In the genomic region with DNA sequence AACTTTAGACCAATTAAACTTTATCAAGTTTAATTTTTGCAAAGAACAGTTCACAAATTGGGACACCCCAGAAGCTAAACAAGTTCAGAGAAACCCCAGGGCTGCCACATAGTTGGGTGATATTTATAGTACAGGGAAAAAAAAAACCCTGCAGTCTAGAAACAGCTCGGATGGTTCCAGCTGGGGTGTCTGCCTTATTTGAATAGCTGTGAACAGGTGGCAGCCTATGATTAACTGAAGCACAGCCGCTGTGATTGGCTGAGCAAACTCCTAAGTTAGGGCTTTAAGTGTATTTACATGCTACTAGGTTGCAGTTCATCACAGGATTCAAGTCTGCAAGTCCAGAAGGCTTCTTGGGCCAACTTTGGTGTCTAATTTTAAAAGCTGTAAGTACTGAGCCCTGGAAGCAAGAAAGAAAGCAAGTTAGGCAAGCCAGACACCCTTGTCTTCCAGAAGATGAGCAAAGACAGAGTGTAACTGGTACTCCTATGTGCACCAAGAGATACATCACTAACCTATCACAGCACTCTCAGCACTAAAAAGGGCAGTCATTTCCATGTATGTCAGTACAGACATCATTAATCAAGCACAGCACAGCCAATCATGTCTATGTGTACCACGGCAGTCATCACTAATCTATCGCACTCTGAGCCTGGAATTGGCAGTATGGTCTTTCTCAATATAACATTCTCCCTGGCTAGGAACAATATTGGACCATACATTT, we compare ENCODE assay signal across 11 mouse cellular contexts. TPM values are rescaled to one million over a fixed set of nuclear protein-coding genes. Genes with fewer than 3 reads are reported as not detected.
DNase-seq lines count a peak whose midpoint lies in the region; ATAC-seq and TF ChIP-seq lines count a peak whose summit lies in the region.
"Had no signal": no experiment of that assay in that cellular context is flagged by ENCODE, and none has a peak within 500 bp of the region (broad histone marks: within the 10 kb centered on the region; RNA-seq: fewer than 3 reads in every experiment).

No protein-coding gene starts in this region.

- intact Hi-C loops in heart, postnatal 14 days (cut with DNase I) = no loop called here

- no peak for DNase-seq in heart, postnatal 14 days
- DNase-seq in brain, adult 2 months (ENCODE audit: low read depth, low spot score) = peak; percentile 93
- peak; percentile 59 to 68 for DNase-seq in layer of hippocampus, adult 2 months (ENCODE audit: low spot score in 2 of 2)
- DNase-seq in right cerebral cortex, adult 2 months (ENCODE audit: low spot score in 2 of 2) = peak; percentile 49 to 58
- DNase-seq in midbrain, embryonic 14.5 days = no peak
- DNase-seq: cerebellum, adult 9-11 months had no signal

- H3K9me3 ChIP-seq in heart, embryonic 13.5 days = no peaks in the 10 kb centered on the region
- no peaks in the 10 kb centered on the region for H3K9me3 ChIP-seq in midbrain, embryonic 14.5 days (ENCODE audit: control insufficient read depth, low read length)
- no peaks in the 10 kb centered on the region for H3K9me3 ChIP-seq in hindbrain, embryonic 12.5 days (replicated peaks)
- H3K9me3 ChIP-seq: limb, embryonic 15.5 days had no signal

- TF ChIP-seq CTCF in layer of hippocampus, adult 2 months (conservative IDR thresholded peaks at IDR 0.05) = no peak

- H3K27me3 ChIP-seq in heart, embryonic 13.5 days (replicated peaks) = no peaks in the 10 kb centered on the region
- no peaks in the 10 kb centered on the region for H3K27me3 ChIP-seq in midbrain, embryonic 14.5 days (ENCODE audit: control insufficient read depth, insufficient read depth, low read length)
- no peaks in the 10 kb centered on the region for H3K27me3 ChIP-seq in hindbrain, embryonic 12.5 days
- H3K27me3 ChIP-seq: limb, embryonic 15.5 days had no signal

- H3K4me3 ChIP-seq in heart, embryonic 13.5 days = no peak overlapping the region
- no peak overlapping the region for H3K4me3 ChIP-seq in layer of hippocampus, adult 2 months
- no peak overlapping the region for H3K4me3 ChIP-seq in midbrain, embryonic 14.5 days (replicated peaks; ENCODE audit: low read depth, low read length)
- no peak overlapping the region for H3K4me3 ChIP-seq in hindbrain, embryonic 12.5 days
- H3K4me3 ChIP-seq: limb, embryonic 15.5 days had no signal

- no peak for ATAC-seq in heart, embryonic 13.5 days (ENCODE audit: extremely low read depth, insufficient number of reproducible peaks, low FRiP score, low TSS enrichment)
- no peak for ATAC-seq in midbrain, embryonic 14.5 days (ENCODE audit: low FRiP score, low TSS enrichment)
- no peak for ATAC-seq in hindbrain, embryonic 12.5 days (ENCODE audit: low FRiP score)
- no peak for ATAC-seq in cerebellum, adult (ENCODE audit: insufficient number of reproducible peaks, low FRiP score, low TSS enrichment)
- ATAC-seq: intestine, embryonic 16.5 days had no signal

- peaks cover 16% of the 10 kb centered on the region; the same call in 1 of the 2 replicates for H3K36me3 ChIP-seq in heart, embryonic 13.5 days
- H3K36me3 ChIP-seq in midbrain, embryonic 14.5 days (ENCODE audit: control insufficient read depth, insufficient read depth, low read length) = no peaks in the 10 kb centered on the region
- no peaks in the 10 kb centered on the region for H3K36me3 ChIP-seq in hindbrain, embryonic 12.5 days
- H3K36me3 ChIP-seq: limb, embryonic 15.5 days had no signal

- H3K27ac ChIP-seq in heart, embryonic 13.5 days (replicated peaks) = peak overlapping the region; percentile 29; the same call in 1 of the 2 replicates
- no peak overlapping the region for H3K27ac ChIP-seq in layer of hippocampus, adult 2 months
- H3K27ac ChIP-seq in midbrain, embryonic 14.5 days (replicated peaks; ENCODE audit: low read depth, low read length) = no peak overlapping the region
- H3K27ac ChIP-seq in hindbrain, embryonic 12.5 days = no peak overlapping the region
- H3K27ac ChIP-seq: limb, embryonic 15.5 days had no signal

- 57% methylated on average over 4 of the region's 4 CpGs for WGBS in heart, embryonic 13.5 days
- WGBS in midbrain, embryonic 14.5 days = 73% methylated on average over 4 of the region's 4 CpGs
- WGBS in hindbrain, embryonic 12.5 days = 76% methylated on average over 4 of the region's 4 CpGs

- peaks cover 15% of the 10 kb centered on the region for H3K4me1 ChIP-seq in heart, embryonic 13.5 days
- H3K4me1 ChIP-seq in midbrain, embryonic 14.5 days (ENCODE audit: control insufficient read depth, insufficient read depth, low read length) = no peaks in the 10 kb centered on the region
- no peaks in the 10 kb centered on the region for H3K4me1 ChIP-seq in hindbrain, embryonic 12.5 days
- H3K4me1 ChIP-seq: limb, embryonic 15.5 days had no signal

- H3K4me2 ChIP-seq in heart, embryonic 13.5 days = peak overlapping the region; percentile 18
- no peak overlapping the region for H3K4me2 ChIP-seq in midbrain, embryonic 14.5 days (ENCODE audit: low read length)
- no peak overlapping the region for H3K4me2 ChIP-seq in hindbrain, embryonic 12.5 days (replicated peaks)
- H3K4me2 ChIP-seq: limb, embryonic 15.5 days had no signal

- no peak overlapping the region for H3K9ac ChIP-seq in heart, embryonic 13.5 days
- no peak overlapping the region for H3K9ac ChIP-seq in midbrain, embryonic 14.5 days (replicated peaks; ENCODE audit: low read length)
- H3K9ac ChIP-seq in hindbrain, embryonic 12.5 days = no peak overlapping the region
- H3K9ac ChIP-seq: limb, embryonic 15.5 days had no signal

RNA-seq across cellular contexts. Expression of a gene that starts 25.9 kb away (rescaled TPM):
- polyA plus RNA-seq in heart, embryonic 13.5 days (2015; fragmentation: Nextera tagmentation; extraction: Ambion mirVana) = 47.9 and 49.9 TPM in 2 replicates
- total RNA-seq in heart, postnatal 14 days (2021) = 100 to 1,000 TPM; 234 to 242 TPM
- total RNA-seq in layer of hippocampus, adult 2 months (2021) = 10 to 100 TPM in 1 of 2 experiments, 1 to 10 TPM in 1; 9.1 to 11.6 TPM
- 5.3 and 12.7 TPM in 2 replicates for polyA plus RNA-seq in midbrain, embryonic 14.5 days (2014; fragmentation: Nextera tagmentation; extraction: Ambion mirVana)
- 16.2 and 20.6 TPM in 2 replicates for polyA plus RNA-seq in hindbrain, embryonic 12.5 days (2016; fragmentation: Nextera tagmentation; extraction: Ambion mirVana)

RNA-seq across cellular contexts. Expression of a gene that starts 42.9 kb away (rescaled TPM):
- 0.55 and 0.65 TPM in 2 replicates for polyA plus RNA-seq in heart, embryonic 13.5 days (2015; fragmentation: Nextera tagmentation; extraction: Ambion mirVana)
- 1 to 10 TPM; 1.1 to 2.0 TPM for total RNA-seq in heart, postnatal 14 days (2021)
- total RNA-seq in layer of hippocampus, adult 2 months (2021) = 1 to 10 TPM; 5.3 to 5.4 TPM
- 6.3 and 8.3 TPM in 2 replicates for polyA plus RNA-seq in midbrain, embryonic 14.5 days (2014; fragmentation: Nextera tagmentation; extraction: Ambion mirVana)
- polyA plus RNA-seq in hindbrain, embryonic 12.5 days (2016; fragmentation: Nextera tagmentation; extraction: Ambion mirVana) = 2.2 and 2.6 TPM in 2 replicates

Comparison
In these comparisons a context has a peak if more than half of its experiments do, and no peak if none do; other contexts are left out.
1. DNase-seq: peak in brain, adult 2 months (single experiment), layer of hippocampus, adult 2 months (2 of 2) and right cerebral cortex, adult 2 months (2 of 2); none in heart, postnatal 14 days (0 of 2) and midbrain, embryonic 14.5 days (single experiment).